Mouse (Mus musculus): ENCODE data around the gene Pik3r4. TPM values are rescaled to one million over a fixed set of nuclear protein-coding genes. Genes with fewer than 3 reads are reported as not detected.
"Not testable (repeated sequence)": the region's sequence is repeated elsewhere in the genome, so short reads cannot be mapped to it uniquely, and the experiment has no call there.

Gene Pik3r4
- polyA plus RNA-seq (2015; fragmentation: Nextera tagmentation; extraction: Ambion mirVana) = 6.0 and 7.7 TPM in 2 replicates

- Histone ChIP-seq H3K4me2 (peak within 1 kb of the TSS; percentile 79), H3K36me3 (peaks cover 20% of the 10 kb centered on the region), H3K4me3 (replicated peaks) (peak within 1 kb of the TSS; percentile 87), H3K27ac (0 out of 2 replicates have a peak within 1 kb of the TSS, but pooled peaks have one; percentile 29), H3K27me3 (no peaks in the 10 kb centered on the region), H3K4me1 (replicated peaks) (peaks cover 15% of the 10 kb centered on the region), H3K9me3 (replicated peaks) (no peaks in the 10 kb centered on the region), H3K9ac (peak within 1 kb of the TSS; percentile 88)
- DNase-seq (peak; percentile 86), ATAC-seq (ENCODE audit: low read depth) (peak; percentile 90)
- WGBS (ENCODE audit: insufficient replicate concordance) = 6% methylated on average over 37 of the region's 37 CpGs
Observed at GRCm38 (mm10) chr9:105642460-105643371, at the start of gene Pik3r4. TSS of gene Pik3r4 (plus strand) at chr9:105642978.

- no peak for DNase-seq
- 53% methylated on average over 4 of the region's 4 CpGs for WGBS (ENCODE audit: insufficient replicate concordance)
- Histone ChIP-seq H3K27ac (no peak overlapping the region), H3K4me1 (replicated peaks) (no peaks in the 10 kb centered on the region), H3K4me3 (replicated peaks) (no peak overlapping the region), H3K36me3 (no peaks in the 10 kb centered on the region), H3K9me3 (replicated peaks) (no peaks in the 10 kb centered on the region), H3K4me2 (no peak overlapping the region), H3K9ac (no peak overlapping the region), H3K27me3 (no peaks in the 10 kb centered on the region)
- ATAC-seq (ENCODE audit: low read depth) = no peak
Observed at GRCm38 (mm10) chr9:105598906-105599305, 43.9 kb upstream of the Pik3r4 start.

- Histone ChIP-seq H3K27me3 (no peaks in the 10 kb centered on the region), H3K4me3 (replicated peaks) (no peak overlapping the region), H3K4me2 (no peak overlapping the region), H3K9ac (no peak overlapping the region), H3K27ac (no peak overlapping the region), H3K4me1 (replicated peaks) (no peaks in the 10 kb centered on the region), H3K36me3 (no peaks in the 10 kb centered on the region), H3K9me3 (replicated peaks) (no peaks in the 10 kb centered on the region)
- ATAC-seq (ENCODE audit: low read depth) (no peak), DNase-seq (no peak)
- WGBS (ENCODE audit: insufficient replicate concordance) = 39% methylated on average over 15 of the region's 15 CpGs
Observed at GRCm38 (mm10) chr9:105611980-105612771, 30.6 kb upstream of the Pik3r4 start.

- Histone ChIP-seq H3K9me3 (replicated peaks) (no peaks in the 10 kb centered on the region), H3K4me3 (replicated peaks) (no peak overlapping the region), H3K27me3 (no peaks in the 10 kb centered on the region), H3K27ac (no peak overlapping the region), H3K9ac (no peak overlapping the region), H3K36me3 (no peaks in the 10 kb centered on the region), H3K4me1 (replicated peaks) (no peaks in the 10 kb centered on the region), H3K4me2 (no peak overlapping the region)
- WGBS (ENCODE audit: insufficient replicate concordance) = 71% methylated on average over 7 of the region's 7 CpGs
- no peak for ATAC-seq (ENCODE audit: low read depth)
- no peak for DNase-seq
Observed at GRCm38 (mm10) chr9:105612919-105613318, 29.9 kb upstream of the Pik3r4 start.

- no peak for DNase-seq
- 56% methylated on average over 2 of the region's 2 CpGs for WGBS (ENCODE audit: insufficient replicate concordance)
- no peaks in the 10 kb centered on the region for H3K4me1 ChIP-seq (replicated peaks)
- no peak overlapping the region for H3K9ac ChIP-seq
- H3K9me3 ChIP-seq (replicated peaks) = no peaks in the 10 kb centered on the region
- H3K27ac ChIP-seq = no peak overlapping the region
- no peak for ATAC-seq (ENCODE audit: low read depth)
- H3K27me3 ChIP-seq = no peaks in the 10 kb centered on the region
- H3K4me3 ChIP-seq (replicated peaks) = no peak overlapping the region
- H3K4me2 ChIP-seq = no peak overlapping the region
- H3K36me3 ChIP-seq = no peaks in the 10 kb centered on the region
Observed at GRCm38 (mm10) chr9:105615952-105616351, 26.8 kb upstream of the Pik3r4 start.

- not testable (repeated sequence) for H3K27ac ChIP-seq; H3K9me3 ChIP-seq (replicated peaks); H3K27me3 ChIP-seq; H3K9ac ChIP-seq; H3K4me1 ChIP-seq (replicated peaks); DNase-seq; ATAC-seq (ENCODE audit: low read depth); H3K36me3 ChIP-seq; H3K4me3 ChIP-seq (replicated peaks); H3K4me2 ChIP-seq
Observed at GRCm38 (mm10) chr9:105617274-105617673, 25.5 kb upstream of the Pik3r4 start.

GRCm38 (mm10) chr9:105633961-105634360, 8.8 kb upstream of the Pik3r4 start:
- Histone ChIP-seq H3K36me3 (no peaks in the 10 kb centered on the region), H3K4me2 (no peak overlapping the region), H3K9me3 (replicated peaks) (no peaks in the 10 kb centered on the region), H3K9ac (no peak overlapping the region), H3K4me1 (replicated peaks) (no peaks in the 10 kb centered on the region), H3K4me3 (replicated peaks) (no peak overlapping the region), H3K27ac (no peak overlapping the region), H3K27me3 (no peaks in the 10 kb centered on the region)
- WGBS (ENCODE audit: insufficient replicate concordance) = 53% methylated on average over 2 of the region's 2 CpGs
- DNase-seq (no peak), ATAC-seq (ENCODE audit: low read depth) (no peak)

GRCm38 (mm10) chr9:105641377-105641776, 1.4 kb upstream of the Pik3r4 start:
- not testable (repeated sequence) for DNase-seq; H3K9me3 ChIP-seq (replicated peaks); H3K27me3 ChIP-seq; H3K4me3 ChIP-seq (replicated peaks); H3K27ac ChIP-seq; ATAC-seq (ENCODE audit: low read depth); H3K9ac ChIP-seq; H3K4me2 ChIP-seq
- 71% methylated on average over 6 of the region's 6 CpGs for WGBS (ENCODE audit: insufficient replicate concordance)
- H3K36me3 ChIP-seq = peaks cover 15% of the 10 kb centered on the region
- H3K4me1 ChIP-seq (replicated peaks) = peaks cover 15% of the 10 kb centered on the region

GRCm38 (mm10) chr9:105656189-105656588, 13.4 kb downstream of the Pik3r4 start:
- Histone ChIP-seq H3K27me3 (no peaks in the 10 kb centered on the region), H3K4me1 (replicated peaks) (no peaks in the 10 kb centered on the region), H3K9me3 (replicated peaks) (no peaks in the 10 kb centered on the region), H3K4me3 (replicated peaks) (no peak overlapping the region), H3K4me2 (no peak overlapping the region), H3K9ac (no peak overlapping the region), H3K36me3 (peaks cover 37% of the 10 kb centered on the region), H3K27ac (no peak overlapping the region; the same call in 1 of the 2 replicates)
- ATAC-seq (ENCODE audit: low read depth) (no peak), DNase-seq (no peak)
- WGBS (ENCODE audit: insufficient replicate concordance) = 47% methylated on average over 2 of the region's 2 CpGs

GRCm38 (mm10) chr9:105658216-105658615, 15.4 kb downstream of the Pik3r4 start:
- H3K9me3 ChIP-seq (replicated peaks) = no peaks in the 10 kb centered on the region
- no peak overlapping the region for H3K9ac ChIP-seq
- H3K4me1 ChIP-seq (replicated peaks) = no peaks in the 10 kb centered on the region
- DNase-seq = no peak
- H3K27me3 ChIP-seq = no peaks in the 10 kb centered on the region
- H3K36me3 ChIP-seq = peaks cover 48% of the 10 kb centered on the region
- H3K27ac ChIP-seq = no peak overlapping the region
- no peak overlapping the region for H3K4me3 ChIP-seq (replicated peaks)
- WGBS (ENCODE audit: insufficient replicate concordance) = 83% methylated on average over 12 of the region's 12 CpGs
- no peak for ATAC-seq (ENCODE audit: low read depth)
- H3K4me2 ChIP-seq = no peak overlapping the region

- Histone ChIP-seq H3K9ac (no peak overlapping the region), H3K27ac (no peak overlapping the region), H3K9me3 (replicated peaks) (no peaks in the 10 kb centered on the region), H3K4me3 (replicated peaks) (no peak overlapping the region), H3K36me3 (peaks cover 50% of the 10 kb centered on the region), H3K4me2 (no peak overlapping the region), H3K4me1 (replicated peaks) (no peaks in the 10 kb centered on the region), H3K27me3 (no peaks in the 10 kb centered on the region)
- no peak for DNase-seq
- no peak for ATAC-seq (ENCODE audit: low read depth)
- WGBS (ENCODE audit: insufficient replicate concordance) = 84% methylated on average over 6 of the region's 6 CpGs
Observed at GRCm38 (mm10) chr9:105659877-105660276, 17.1 kb downstream of the Pik3r4 start.

Measured in liver, embryonic 13.5 days (tissue).